Comparison of ENCODE assay signal across 8 mouse cellular contexts in the genomic region with DNA sequence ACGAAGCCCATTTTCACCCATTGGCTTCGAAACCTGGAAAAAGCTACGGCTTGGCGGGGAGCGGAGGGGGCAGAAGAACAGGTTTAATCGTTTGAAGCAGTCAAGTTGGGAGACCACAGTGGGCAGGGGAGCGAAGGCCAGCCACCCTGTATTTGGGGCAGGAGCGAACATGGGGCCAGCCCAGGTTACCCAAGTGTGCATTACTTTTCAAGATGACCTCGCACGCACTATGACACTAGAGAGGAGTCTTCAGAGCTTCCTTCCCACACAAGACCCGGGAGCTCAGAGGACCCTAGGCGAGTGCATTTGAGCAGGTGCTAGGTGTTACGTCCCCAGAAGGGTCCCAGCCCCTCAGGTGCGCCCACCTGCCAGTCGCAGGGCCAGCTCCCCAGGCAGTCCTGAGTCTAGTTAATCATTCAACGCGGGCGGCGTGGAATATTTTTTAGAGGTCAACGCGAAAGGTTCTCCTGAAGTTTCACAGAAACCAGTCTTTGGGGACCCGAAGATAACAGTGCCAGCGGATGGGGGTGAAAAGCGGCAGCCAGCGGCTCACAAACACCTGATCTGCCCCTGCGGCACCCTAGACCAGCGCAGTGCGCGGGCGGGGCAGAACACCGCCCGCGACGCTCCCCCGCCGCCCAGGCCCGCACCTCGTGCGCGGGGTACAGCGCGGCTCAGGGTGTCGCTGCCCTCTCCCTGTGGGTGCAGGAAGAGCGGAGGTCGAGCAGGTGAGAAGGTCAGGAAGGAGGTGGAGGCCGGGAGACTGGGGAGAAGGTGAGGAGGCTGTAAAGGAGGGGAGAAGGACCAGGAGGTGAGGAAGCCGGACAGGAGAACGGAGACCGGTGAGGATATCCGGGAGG. TPM values are rescaled to one million over a fixed set of nuclear protein-coding genes. Genes with fewer than 3 reads are reported as not detected.
DNase-seq lines count a peak whose midpoint lies in the region; ATAC-seq and TF ChIP-seq lines count a peak whose summit lies in the region.

No protein-coding gene starts in this region.

- no peaks in the 10 kb centered on the region for H3K4me1 ChIP-seq in intestine, postnatal 0 days (replicated peaks; ENCODE audit: control insufficient read depth, insufficient read depth, low read length)
- H3K4me1 ChIP-seq in lung, embryonic 16.5 days (replicated peaks; ENCODE audit: control insufficient read depth, insufficient read depth, low read length) = peaks cover 22% of the 10 kb centered on the region
- H3K4me1 ChIP-seq in small intestine, adult 2 months (ENCODE audit: control insufficient read depth, insufficient read depth, insufficient read length, low read length) = peaks cover 8% of the 10 kb centered on the region

- no peaks in the 10 kb centered on the region for H3K27me3 ChIP-seq in intestine, postnatal 0 days (replicated peaks; ENCODE audit: control insufficient read depth, insufficient read depth, low read length)
- peaks cover 9% of the 10 kb centered on the region for H3K27me3 ChIP-seq in lung, embryonic 16.5 days (ENCODE audit: control insufficient read depth, insufficient read depth, low read depth, low read length)
- no peaks in the 10 kb centered on the region for H3K27me3 ChIP-seq in small intestine, adult 2 months (ENCODE audit: control insufficient read depth, insufficient read depth, low read length)

- H3K4me2 ChIP-seq in intestine, postnatal 0 days (replicated peaks; ENCODE audit: low read depth) = peak overlapping the region; percentile 80
- H3K4me2 ChIP-seq in lung, embryonic 16.5 days (ENCODE audit: low read depth, low read length) = peak overlapping the region; percentile 90

- H3K4me3 ChIP-seq in intestine, postnatal 0 days (ENCODE audit: low read depth, low read length) = peak overlapping the region; percentile 79
- H3K4me3 ChIP-seq in lung, embryonic 16.5 days (ENCODE audit: low read length) = peak overlapping the region; percentile 85
- H3K4me3 ChIP-seq in small intestine, adult 2 months (ENCODE audit: low read depth, low read length) = peak overlapping the region; percentile 93

- peak overlapping the region; percentile 87 for H3K9ac ChIP-seq in intestine, postnatal 0 days (ENCODE audit: low read depth, low read length)
- H3K9ac ChIP-seq in lung, embryonic 16.5 days (ENCODE audit: low read length) = peak overlapping the region; percentile 88

- peak; percentile 33 for ATAC-seq in CD4-positive, CD25-positive, alpha-beta regulatory T cell, adult 4 months
- ATAC-seq in erythroblast, adult 5-6 weeks (replicated peaks; ENCODE audit: low FRiP score, poor library complexity, severe bottlenecking) = peak; percentile 50
- ATAC-seq in intestine, postnatal 0 days = peak; percentile 46
- peak; percentile 29 for ATAC-seq in lung, embryonic 16.5 days (ENCODE audit: low read depth)

- no peaks in the 10 kb centered on the region for H3K36me3 ChIP-seq in intestine, postnatal 0 days (ENCODE audit: control insufficient read depth, insufficient read depth)
- H3K36me3 ChIP-seq in lung, embryonic 16.5 days (ENCODE audit: control insufficient read depth, insufficient read depth, low read length) = no peaks in the 10 kb centered on the region
- no peaks in the 10 kb centered on the region for H3K36me3 ChIP-seq in small intestine, adult 2 months (ENCODE audit: control insufficient read depth, insufficient read depth, low read length)

- H3K27ac ChIP-seq in intestine, postnatal 0 days (ENCODE audit: low read depth, low read length) = peak overlapping the region; percentile 95
- peak overlapping the region; percentile 97 for H3K27ac ChIP-seq in lung, embryonic 16.5 days (ENCODE audit: low read length)
- H3K27ac ChIP-seq in small intestine, adult 2 months (ENCODE audit: insufficient read depth, low read depth, low read length) = peak overlapping the region; percentile 95

- no peak for TF ChIP-seq POLR2A in small intestine, adult 2 months (IDR thresholded peaks at IDR 0.05; ENCODE audit: low read depth, low read length)

- H3K9me3 ChIP-seq in intestine, postnatal 0 days (ENCODE audit: control insufficient read depth) = no peaks in the 10 kb centered on the region
- H3K9me3 ChIP-seq in lung, embryonic 16.5 days (ENCODE audit: control insufficient read depth, low read length) = no peaks in the 10 kb centered on the region

- DNase-seq in adrenal gland, postnatal 10 days = peak; percentile 46
- DNase-seq in adrenal gland, postnatal 25 days = no peak
- no peak for DNase-seq in right cerebral cortex, postnatal 14 days

- 3% methylated on average over 50 of the region's 50 CpGs for WGBS in intestine, postnatal 0 days
- WGBS in lung, embryonic 16.5 days = 2% methylated on average over 50 of the region's 50 CpGs
- WGBS in small intestine, adult 2 months = 3% methylated on average over 50 of the region's 50 CpGs

- peak; percentile 32 for TF ChIP-seq CTCF in intestine, postnatal 0 days (IDR thresholded peaks at IDR 0.05; ENCODE audit: low read depth)
- TF ChIP-seq CTCF in small intestine, adult 2 months (IDR thresholded peaks at IDR 0.05; ENCODE audit: extremely low read depth, insufficient read length, insufficient replicate concordance, low read depth, low read length) = 0 out of 2 replicates have a peak, but pooled peaks have one; percentile 15

RNA-seq across cellular contexts. Expression of a gene that starts 2.1 kb away (rescaled TPM):
- total RNA-seq in adrenal gland, postnatal 10 days (2021) = 10 to 100 TPM; 30.1 to 36.3 TPM
- 63.4 and 70.3 TPM in 2 replicates for total RNA-seq in adrenal gland, postnatal 25 days (2021)
- 10 to 100 TPM in 1 of 2 experiments, 1 to 10 TPM in 1; 7.0 to 16.4 TPM for polyA plus RNA-seq in CD4-positive, CD25-positive, alpha-beta regulatory T cell, adult 4 months (2017; shearing (Covaris generic))
- total RNA-seq in erythroblast, adult 5-6 weeks (2015; ENCODE audit: low replicate concordance) = 3.1 TPM in 1 of 2 replicates, not detected in the other
- 0.09 and 3.9 TPM in 2 replicates for total RNA-seq in erythroblast, adult 5-6 weeks (2017; ENCODE audit: low replicate concordance)
- polyA plus RNA-seq in intestine, postnatal 0 days (2015; fragmentation: Nextera tagmentation; extraction: Ambion mirVana) = 13.8 and 15.1 TPM in 2 replicates
- 11.0 and 12.7 TPM in 2 replicates for polyA plus RNA-seq in lung, embryonic 16.5 days (2015; fragmentation: Nextera tagmentation; extraction: Ambion mirVana)
- 7.2 and 9.7 TPM in 2 replicates for polyA plus RNA-seq in small intestine, adult 2 months (2012; rRNA removed)
